Mouse (Mus musculus): ENCODE measurements around the gene Eif2b3. TPM values are rescaled to one million over a fixed set of nuclear protein-coding genes. Genes with fewer than 3 reads are reported as not detected.

Gene Eif2b3
- total and polyA plus RNA-seq, 2 experiments from 2014 or later: 14.0 to 27.5 TPM

- H3K27ac ChIP-seq (ENCODE audit: low read depth): no peak overlapping the region
- H3K27me3 ChIP-seq (ENCODE audit: control insufficient read depth, insufficient read depth, low read length): no peaks in the 10 kb centered on the region
- no peaks in the 10 kb centered on the region for H3K4me1 ChIP-seq (ENCODE audit: control insufficient read depth, insufficient read depth)
- no peak for DNase-seq (ENCODE audit: low spot score)
- no peak overlapping the region for H3K4me3 ChIP-seq (ENCODE audit: low read depth, low read length)
- no peak for TF ChIP-seq CTCF (IDR thresholded peaks at IDR 0.05; ENCODE audit: low read depth)
- TF ChIP-seq EP300 (IDR thresholded peaks at IDR 0.05; ENCODE audit: low read depth): no peak
- H3K9ac ChIP-seq (replicated peaks; ENCODE audit: low read depth, low read length): no peak overlapping the region
- no peak overlapping the region for H3K4me2 ChIP-seq (ENCODE audit: low read depth, low read length)
- WGBS: 58% methylated on average over 10 of the region's 10 CpGs
- H3K9me3 ChIP-seq (replicated peaks; ENCODE audit: control insufficient read depth, low read length): no peaks in the 10 kb centered on the region
- H3K36me3 ChIP-seq (replicated peaks; ENCODE audit: control insufficient read depth, insufficient read depth, low read length): no peaks in the 10 kb centered on the region
- ATAC-seq (ENCODE audit: insufficient read depth, low read depth): no peak
Measured at GRCm38 (mm10) chr4:117105127-117105526, 85.9 kb downstream of the Eif2b3 start.

- no peak for DNase-seq (ENCODE audit: low spot score)
Measured at GRCm38 (mm10) chr4:117107813-117108523, 88.8 kb downstream of the Eif2b3 start.

DNA sequence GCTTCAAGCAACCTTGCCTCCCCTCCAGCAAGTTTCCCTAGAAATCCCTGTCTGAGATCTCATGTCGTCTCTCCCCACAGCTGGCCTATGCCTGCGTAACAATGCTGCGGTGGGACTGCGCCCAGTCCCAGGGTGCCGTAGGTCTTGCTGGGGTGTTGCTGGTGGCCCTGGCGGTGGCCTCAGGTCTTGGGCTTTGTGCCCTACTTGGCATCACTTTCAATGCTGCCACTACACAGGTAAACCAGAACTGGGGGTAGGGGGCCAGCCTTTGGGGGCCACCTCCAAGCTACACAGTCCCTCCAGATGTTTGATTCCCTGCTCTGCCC, 89.3 kb downstream of the Eif2b3 start:
- no peak overlapping the region for H3K27ac ChIP-seq (ENCODE audit: low read depth)
- H3K4me2 ChIP-seq (ENCODE audit: low read depth, low read length): no peak overlapping the region
- no peak for ATAC-seq (ENCODE audit: insufficient read depth, low read depth)
- H3K36me3 ChIP-seq (replicated peaks; ENCODE audit: control insufficient read depth, insufficient read depth, low read length): no peaks in the 10 kb centered on the region
- WGBS: 91% methylated on average over 6 of the region's 6 CpGs
- no peak overlapping the region for H3K9ac ChIP-seq (replicated peaks; ENCODE audit: low read depth, low read length)
- H3K27me3 ChIP-seq (ENCODE audit: control insufficient read depth, insufficient read depth, low read length): no peaks in the 10 kb centered on the region
- no peaks in the 10 kb centered on the region for H3K4me1 ChIP-seq (ENCODE audit: control insufficient read depth, insufficient read depth)
- TF ChIP-seq EP300 (IDR thresholded peaks at IDR 0.05; ENCODE audit: low read depth) (no peak), CTCF (IDR thresholded peaks at IDR 0.05; ENCODE audit: low read depth) (no peak)
- no peaks in the 10 kb centered on the region for H3K9me3 ChIP-seq (replicated peaks; ENCODE audit: control insufficient read depth, low read length)
- no peak for DNase-seq (ENCODE audit: low spot score)
- H3K4me3 ChIP-seq (ENCODE audit: low read depth, low read length): no peak overlapping the region

More at GRCm38 (mm10) chr4:117107813-117108523, 88.8 kb downstream of the Eif2b3 start:
- Histone ChIP-seq H3K4me3 (ENCODE audit: low read depth, low read length) (no peak overlapping the region), H3K9me3 (replicated peaks; ENCODE audit: control insufficient read depth, low read length) (no peaks in the 10 kb centered on the region), H3K4me2 (ENCODE audit: low read depth, low read length) (no peak overlapping the region), H3K9ac (replicated peaks; ENCODE audit: low read depth, low read length) (no peak overlapping the region), H3K27ac (ENCODE audit: low read depth) (no peak overlapping the region), H3K27me3 (ENCODE audit: control insufficient read depth, insufficient read depth, low read length) (no peaks in the 10 kb centered on the region), H3K36me3 (replicated peaks; ENCODE audit: control insufficient read depth, insufficient read depth, low read length) (no peaks in the 10 kb centered on the region), H3K4me1 (ENCODE audit: control insufficient read depth, insufficient read depth) (no peaks in the 10 kb centered on the region)
- 83% methylated on average over 18 of the region's 18 CpGs for WGBS
- ATAC-seq (ENCODE audit: insufficient read depth, low read depth): no peak
- no peak for TF ChIP-seq CTCF (IDR thresholded peaks at IDR 0.05; ENCODE audit: low read depth)
- no peak for TF ChIP-seq EP300 (IDR thresholded peaks at IDR 0.05; ENCODE audit: low read depth)

DNA sequence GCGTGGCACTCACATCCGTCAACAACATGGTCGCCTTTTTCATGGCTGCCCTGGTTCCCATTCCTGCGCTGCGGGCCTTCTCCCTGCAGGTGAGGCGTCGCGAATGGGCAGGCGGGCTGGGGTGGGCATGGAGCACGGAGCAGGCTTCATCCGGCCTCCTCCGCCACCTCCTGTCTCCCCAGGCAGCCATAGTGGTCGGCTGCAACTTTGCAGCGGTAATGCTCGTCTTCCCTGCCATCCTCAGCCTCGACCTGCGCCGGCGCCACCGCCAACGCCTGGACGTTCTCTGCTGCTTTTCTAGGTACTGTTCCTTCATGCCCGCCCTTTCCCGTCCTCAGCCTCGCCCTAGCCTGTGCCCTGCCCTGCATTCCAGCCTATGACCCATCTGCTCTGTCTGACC, 90.1 kb downstream of the Eif2b3 start:
- no peaks in the 10 kb centered on the region for H3K4me1 ChIP-seq (ENCODE audit: control insufficient read depth, insufficient read depth)
- H3K9ac ChIP-seq (replicated peaks; ENCODE audit: low read depth, low read length): no peak overlapping the region
- H3K27ac ChIP-seq (ENCODE audit: low read depth): no peak overlapping the region
- H3K4me3 ChIP-seq (ENCODE audit: low read depth, low read length): no peak overlapping the region
- H3K4me2 ChIP-seq (ENCODE audit: low read depth, low read length): no peak overlapping the region
- DNase-seq (ENCODE audit: low spot score) (no peak), ATAC-seq (ENCODE audit: insufficient read depth, low read depth) (no peak)
- no peaks in the 10 kb centered on the region for H3K36me3 ChIP-seq (replicated peaks; ENCODE audit: control insufficient read depth, insufficient read depth, low read length)
- H3K9me3 ChIP-seq (replicated peaks; ENCODE audit: control insufficient read depth, low read length): no peaks in the 10 kb centered on the region
- WGBS: 86% methylated on average over 25 of the region's 25 CpGs
- H3K27me3 ChIP-seq (ENCODE audit: control insufficient read depth, insufficient read depth, low read length): no peaks in the 10 kb centered on the region
- TF ChIP-seq EP300 (IDR thresholded peaks at IDR 0.05; ENCODE audit: low read depth) (no peak), CTCF (IDR thresholded peaks at IDR 0.05; ENCODE audit: low read depth) (no peak)

- Histone ChIP-seq H3K36me3 (replicated peaks; ENCODE audit: control insufficient read depth, insufficient read depth, low read length) (no peaks in the 10 kb centered on the region), H3K9me3 (replicated peaks; ENCODE audit: control insufficient read depth, low read length) (no peaks in the 10 kb centered on the region), H3K4me2 (ENCODE audit: low read depth, low read length) (no peak overlapping the region), H3K27me3 (ENCODE audit: control insufficient read depth, insufficient read depth, low read length) (no peaks in the 10 kb centered on the region), H3K27ac (ENCODE audit: low read depth) (no peak overlapping the region), H3K9ac (replicated peaks; ENCODE audit: low read depth, low read length) (no peak overlapping the region), H3K4me1 (ENCODE audit: control insufficient read depth, insufficient read depth) (no peaks in the 10 kb centered on the region), H3K4me3 (ENCODE audit: low read depth, low read length) (no peak overlapping the region)
- ATAC-seq (ENCODE audit: insufficient read depth, low read depth) (no peak), DNase-seq (ENCODE audit: low spot score) (no peak)
- TF ChIP-seq CTCF (IDR thresholded peaks at IDR 0.05; ENCODE audit: low read depth) (no peak), EP300 (IDR thresholded peaks at IDR 0.05; ENCODE audit: low read depth) (no peak)
- 86% methylated on average over 13 of the region's 13 CpGs for WGBS
Measured at GRCm38 (mm10) chr4:117110249-117110648, 91.0 kb downstream of the Eif2b3 start.

- H3K4me1 ChIP-seq (ENCODE audit: control insufficient read depth, insufficient read depth): no peaks in the 10 kb centered on the region
- 86% methylated on average over 11 of the region's 11 CpGs for WGBS
- no peak overlapping the region for H3K4me2 ChIP-seq (ENCODE audit: low read depth, low read length)
- H3K27ac ChIP-seq (ENCODE audit: low read depth): no peak overlapping the region
- no peaks in the 10 kb centered on the region for H3K36me3 ChIP-seq (replicated peaks; ENCODE audit: control insufficient read depth, insufficient read depth, low read length)
- H3K9me3 ChIP-seq (replicated peaks; ENCODE audit: control insufficient read depth, low read length): no peaks in the 10 kb centered on the region
- TF ChIP-seq CTCF (IDR thresholded peaks at IDR 0.05; ENCODE audit: low read depth) (no peak), EP300 (IDR thresholded peaks at IDR 0.05; ENCODE audit: low read depth) (no peak)
- no peak overlapping the region for H3K4me3 ChIP-seq (ENCODE audit: low read depth, low read length)
- H3K27me3 ChIP-seq (ENCODE audit: control insufficient read depth, insufficient read depth, low read length): no peaks in the 10 kb centered on the region
- DNase-seq (ENCODE audit: low spot score): no peak
- ATAC-seq (ENCODE audit: insufficient read depth, low read depth): no peak
- H3K9ac ChIP-seq (replicated peaks; ENCODE audit: low read depth, low read length): no peak overlapping the region
Measured at GRCm38 (mm10) chr4:117110985-117111384, 91.8 kb downstream of the Eif2b3 start.

Measured in heart, postnatal 0 days (tissue).